Mouse (Mus musculus) lung, embryonic 16.5 days (tissue): ENCODE results near the gene Whamm. TPM values are rescaled to one million over a fixed set of nuclear protein-coding genes. Genes with fewer than 3 reads are reported as not detected.

ENCODE experiments used
- ATAC-seq: fragments of 200-750 bp; cut with Nextera tagmentation; 2 replicates; pipeline ENCODE4 v1.8.0; 2017; ENCODE audit warnings: low read depth, mild to moderate bottlenecking, moderate library complexity
- H3K27ac ChIP-seq: fragments of 300-500 bp; sonication (generic); 2 replicates; pipeline ENCODE4 v1.5.1; 2014; ENCODE audit warnings: mild to moderate bottlenecking, control low read depth, low read length
- H3K27me3 ChIP-seq: fragments of 300-500 bp; sonication (generic); 2 replicates; pipeline ENCODE4 v1.6.1; 2014; ENCODE audit warnings: low read depth, low read length, mixed read lengths; ENCODE audit not compliant: control insufficient read depth, insufficient read depth
- H3K36me3 ChIP-seq: fragments of 300-500 bp; sonication (generic); 2 replicates; pipeline ENCODE4 v1.6.1; 2014; ENCODE audit warnings: low read length; ENCODE audit not compliant: control insufficient read depth, insufficient read depth
- H3K4me1 ChIP-seq: fragments of 300-500 bp; sonication (generic); replicated peaks from 2 replicates; pipeline ENCODE4 v1.6.1; 2014; ENCODE audit warnings: low read length, mixed read lengths; ENCODE audit not compliant: control insufficient read depth, insufficient read depth
- H3K4me2 ChIP-seq: fragments of 300-500 bp; sonication (generic); 2 replicates; pipeline ENCODE4 v1.6.1; 2014; ENCODE audit warnings: low read depth, low read length, control low read depth
- H3K4me3 ChIP-seq: fragments of 300-500 bp; sonication (generic); 2 replicates; pipeline ENCODE4 v1.5.1; 2014; ENCODE audit warnings: mild to moderate bottlenecking, low read length, control low read depth
- H3K9ac ChIP-seq: fragments of 300-500 bp; sonication (generic); 2 replicates; pipeline ENCODE4 v1.6.1; 2014; ENCODE audit warnings: low read length, control low read depth
- H3K9me3 ChIP-seq: fragments of 300-500 bp; sonication (generic); 2 replicates; pipeline ENCODE4 v1.6.1; 2016; ENCODE audit warnings: low read length; ENCODE audit not compliant: control insufficient read depth
- WGBS: fragments of 180-500 bp; shearing (Covaris S2); extraction: QIAGEN DNeasy Blood & Tissue Kit; methylation state at CpG from one replicate; pipeline ENCODE4 v1.1.7; 2014; 5-methylcytosine and 5-hydroxymethylcytosine counted together
- polyA plus RNA-seq: library from polyadenylated mRNA; unstranded; fragments of >200 nt; fragmentation: Nextera tagmentation; extraction: Ambion mirVana; gene quantifications from 2 replicates; pipeline ENCODE4 v1.2.1, GENCODE M21; 2015

The Whamm gene
- polyA plus RNA-seq, 1 experiment from 2014 or later: 2.7 TPM

GRCm38 (mm10) chr7:81599379-81600280 is 28.6 kb downstream of the Whamm start:
- H3K4me3 ChIP-seq: no peak overlapping the region
- no peak for ATAC-seq
- no peaks in the 10 kb centered on the region for H3K27me3 ChIP-seq
- no peaks in the 10 kb centered on the region for H3K4me1 ChIP-seq
- peaks cover 11% of the 10 kb centered on the region for H3K36me3 ChIP-seq
- no peak overlapping the region for H3K4me2 ChIP-seq
- no peaks in the 10 kb centered on the region for H3K9me3 ChIP-seq
- H3K9ac ChIP-seq: no peak overlapping the region
- 49% methylated on average over 8 of the region's 8 CpGs for WGBS
- H3K27ac ChIP-seq: no peak overlapping the region

GRCm38 (mm10) chr7:81604991-81605390 is 33.9 kb downstream of the Whamm start:
- no peak for ATAC-seq
- 80% methylated on average over 5 of the region's 5 CpGs for WGBS
- no peaks in the 10 kb centered on the region for H3K9me3 ChIP-seq

GRCm38 (mm10) chr7:81605489-81605888 is 34.4 kb downstream of the Whamm start:
- H3K27ac ChIP-seq: no peak overlapping the region
- WGBS: 51% methylated on average over 4 of the region's 4 CpGs
- H3K4me3 ChIP-seq: no peak overlapping the region
- no peaks in the 10 kb centered on the region for H3K4me1 ChIP-seq
- H3K9me3 ChIP-seq: no peaks in the 10 kb centered on the region
- ATAC-seq: no peak
- no peak overlapping the region for H3K4me2 ChIP-seq
- no peak overlapping the region for H3K9ac ChIP-seq
- H3K36me3 ChIP-seq: no peaks in the 10 kb centered on the region
- no peaks in the 10 kb centered on the region for H3K27me3 ChIP-seq

More at GRCm38 (mm10) chr7:81604991-81605390, 33.9 kb downstream of the Whamm start:
- no peak overlapping the region for H3K27ac ChIP-seq
- H3K36me3 ChIP-seq: no peaks in the 10 kb centered on the region
- H3K9ac ChIP-seq: no peak overlapping the region
- no peaks in the 10 kb centered on the region for H3K4me1 ChIP-seq
- H3K27me3 ChIP-seq: no peaks in the 10 kb centered on the region
- no peak overlapping the region for H3K4me2 ChIP-seq
- H3K4me3 ChIP-seq: no peak overlapping the region

GRCm38 (mm10) chr7:81606452-81606851 is 35.4 kb downstream of the Whamm start:
- no peaks in the 10 kb centered on the region for H3K27me3 ChIP-seq
- no peak overlapping the region for H3K4me3 ChIP-seq
- no peak overlapping the region for H3K27ac ChIP-seq
- H3K4me2 ChIP-seq: no peak overlapping the region
- no peak overlapping the region for H3K9ac ChIP-seq
- H3K9me3 ChIP-seq: no peaks in the 10 kb centered on the region
- WGBS: 58% methylated on average over 5 of the region's 5 CpGs
- no peaks in the 10 kb centered on the region for H3K4me1 ChIP-seq
- ATAC-seq: no peak
- H3K36me3 ChIP-seq: no peaks in the 10 kb centered on the region

- Histone ChIP-seq H3K27ac (no peak overlapping the region), H3K36me3 (no peaks in the 10 kb centered on the region), H3K9me3 (no peaks in the 10 kb centered on the region), H3K4me3 (no peak overlapping the region), H3K27me3 (no peaks in the 10 kb centered on the region), H3K4me1 (no peaks in the 10 kb centered on the region), H3K9ac (no peak overlapping the region), H3K4me2 (no peak overlapping the region)
- ATAC-seq: no peak
- 60% methylated on average over 18 of the region's 18 CpGs for WGBS
Observed at GRCm38 (mm10) chr7:81610125-81610524, 39.1 kb downstream of the Whamm start.

GRCm38 (mm10) chr7:81612856-81613635 is 42.0 kb downstream of the Whamm start:
- H3K36me3 ChIP-seq: no peaks in the 10 kb centered on the region
- H3K27ac ChIP-seq: no peak overlapping the region
- no peak overlapping the region for H3K4me3 ChIP-seq
- no peak for ATAC-seq
- no peaks in the 10 kb centered on the region for H3K9me3 ChIP-seq
- no peaks in the 10 kb centered on the region for H3K27me3 ChIP-seq
- H3K4me1 ChIP-seq: no peaks in the 10 kb centered on the region
- H3K4me2 ChIP-seq: no peak overlapping the region
- H3K9ac ChIP-seq: no peak overlapping the region
- 83% methylated on average over 13 of the region's 13 CpGs for WGBS

GRCm38 (mm10) chr7:81615031-81615430 is 44.0 kb downstream of the Whamm start:
- Histone ChIP-seq H3K9ac (no peak overlapping the region), H3K4me3 (no peak overlapping the region), H3K27me3 (no peaks in the 10 kb centered on the region), H3K4me1 (no peaks in the 10 kb centered on the region), H3K36me3 (no peaks in the 10 kb centered on the region), H3K9me3 (no peaks in the 10 kb centered on the region), H3K27ac (no peak overlapping the region), H3K4me2 (no peak overlapping the region)
- WGBS: 74% methylated on average over 9 of the region's 9 CpGs
- no peak for ATAC-seq

GRCm38 (mm10) chr7:81622793-81623192 is 51.7 kb downstream of the Whamm start:
- 76% methylated on average over 4 of the region's 4 CpGs for WGBS
- Histone ChIP-seq H3K27ac (no peak overlapping the region), H3K4me1 (no peaks in the 10 kb centered on the region), H3K27me3 (no peaks in the 10 kb centered on the region), H3K9me3 (peaks cover 3% of the 10 kb centered on the region; the same call in 1 of the 2 replicates), H3K36me3 (no peaks in the 10 kb centered on the region), H3K4me2 (no peak overlapping the region), H3K9ac (no peak overlapping the region), H3K4me3 (no peak overlapping the region)
- ATAC-seq: no peak

GRCm38 (mm10) chr7:81623767-81624166 is 52.7 kb downstream of the Whamm start:
- Histone ChIP-seq H3K36me3 (no peaks in the 10 kb centered on the region), H3K9me3 (peaks cover 3% of the 10 kb centered on the region; the same call in 1 of the 2 replicates), H3K27ac (no peak overlapping the region), H3K9ac (no peak overlapping the region), H3K27me3 (no peaks in the 10 kb centered on the region), H3K4me2 (no peak overlapping the region), H3K4me3 (no peak overlapping the region), H3K4me1 (no peaks in the 10 kb centered on the region)
- WGBS: 68% methylated on average over 6 of the region's 6 CpGs
- ATAC-seq: no peak
